Mouse (Mus musculus): ENCODE measurements around the gene Rps3. TPM values are rescaled to one million over a fixed set of nuclear protein-coding genes. Genes with fewer than 3 reads are reported as not detected.

Rps3 gene
- 821 and 869 TPM in 2 replicates for polyA plus RNA-seq (2014; fragmentation: Nextera tagmentation; extraction: Ambion mirVana)

DNA sequence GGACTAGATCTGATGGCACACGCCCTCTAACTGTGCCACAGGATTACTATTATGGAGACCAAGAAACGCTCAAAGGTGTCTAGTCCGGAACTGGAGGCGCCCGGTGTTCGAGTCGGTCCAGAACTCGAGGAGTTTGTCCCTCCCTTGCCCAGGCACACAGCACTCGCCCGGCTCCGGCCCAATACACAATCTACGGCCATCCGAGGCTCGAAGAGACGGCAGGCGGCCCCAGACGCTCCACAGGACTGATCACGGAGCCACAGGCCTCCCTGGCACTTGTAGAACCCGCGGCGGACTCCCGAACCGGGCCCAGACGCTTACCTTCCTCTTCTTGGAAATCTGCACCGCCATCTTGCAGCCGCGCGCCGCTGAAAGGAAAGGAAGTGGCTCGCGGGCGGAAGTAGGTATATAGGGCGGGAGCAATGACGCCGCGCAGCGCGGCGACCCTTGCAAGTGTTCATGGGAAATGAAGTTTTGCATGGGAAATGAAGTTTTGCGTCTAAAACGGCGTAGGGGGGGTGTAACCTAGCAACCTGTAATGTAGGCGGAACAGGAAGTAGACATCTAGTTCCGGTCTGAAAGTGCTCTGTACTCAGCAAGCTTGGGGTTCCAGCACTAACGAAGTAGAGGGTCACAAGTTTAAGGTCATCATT is at the start of gene Rps3:
Gene Rps3, minus strand, starts transcription at position 468 of the 653 bp plus-strand sequence.
- peak within 1 kb of the TSS; percentile 91 for H3K4me2 ChIP-seq (ENCODE audit: low read depth, low read length)
- H3K36me3 ChIP-seq (replicated peaks; ENCODE audit: control insufficient read depth, insufficient read depth, low read depth, low read length), result peaks cover 27% of the 10 kb centered on the region

GRCm38 (mm10) chr7:99532526-99532925 is 49.0 kb upstream of the Rps3 start:
- WGBS, result 86% methylated on average over 4 of the region's 4 CpGs
- Histone ChIP-seq H3K9me3 (replicated peaks; ENCODE audit: control insufficient read depth, low read length) (no peaks in the 10 kb centered on the region), H3K4me1 (ENCODE audit: control insufficient read depth, insufficient read depth, low read length) (peaks cover 6% of the 10 kb centered on the region; the same call in 1 of the 2 replicates), H3K4me2 (ENCODE audit: low read depth, low read length) (no peak overlapping the region), H3K36me3 (replicated peaks; ENCODE audit: control insufficient read depth, insufficient read depth, low read depth, low read length) (no peaks in the 10 kb centered on the region), H3K4me3 (ENCODE audit: low read depth, low read length) (no peak overlapping the region), H3K27ac (replicated peaks; ENCODE audit: low read depth, low read length) (no peak overlapping the region), H3K9ac (replicated peaks; ENCODE audit: low read length) (no peak overlapping the region), H3K27me3 (ENCODE audit: control insufficient read depth, insufficient read depth, low read length) (no peaks in the 10 kb centered on the region)
- no peak for ATAC-seq (replicated peaks; ENCODE audit: insufficient number of reproducible peaks, low FRiP score, low TSS enrichment, low read depth)
- no peak for DNase-seq (ENCODE audit: low spot score)

More for the DNA sequence above, at the start of gene Rps3:
- Histone ChIP-seq H3K27me3 (ENCODE audit: control insufficient read depth, insufficient read depth, low read length) (no peaks in the 10 kb centered on the region), H3K9me3 (replicated peaks; ENCODE audit: control insufficient read depth, low read length) (no peaks in the 10 kb centered on the region), H3K4me1 (ENCODE audit: control insufficient read depth, insufficient read depth, low read length) (peaks cover 6% of the 10 kb centered on the region), H3K27ac (replicated peaks; ENCODE audit: low read depth, low read length) (peak within 1 kb of the TSS; percentile 66), H3K4me3 (ENCODE audit: low read depth, low read length) (peak within 1 kb of the TSS; percentile 69), H3K9ac (replicated peaks; ENCODE audit: low read length) (peak within 1 kb of the TSS; percentile 84)
- DNase-seq (ENCODE audit: low spot score) (peak; percentile 98), ATAC-seq (replicated peaks; ENCODE audit: insufficient number of reproducible peaks, low FRiP score, low TSS enrichment, low read depth) (peak; percentile 93)
- under 1% methylated on average over 45 of the region's 45 CpGs for WGBS

DNA sequence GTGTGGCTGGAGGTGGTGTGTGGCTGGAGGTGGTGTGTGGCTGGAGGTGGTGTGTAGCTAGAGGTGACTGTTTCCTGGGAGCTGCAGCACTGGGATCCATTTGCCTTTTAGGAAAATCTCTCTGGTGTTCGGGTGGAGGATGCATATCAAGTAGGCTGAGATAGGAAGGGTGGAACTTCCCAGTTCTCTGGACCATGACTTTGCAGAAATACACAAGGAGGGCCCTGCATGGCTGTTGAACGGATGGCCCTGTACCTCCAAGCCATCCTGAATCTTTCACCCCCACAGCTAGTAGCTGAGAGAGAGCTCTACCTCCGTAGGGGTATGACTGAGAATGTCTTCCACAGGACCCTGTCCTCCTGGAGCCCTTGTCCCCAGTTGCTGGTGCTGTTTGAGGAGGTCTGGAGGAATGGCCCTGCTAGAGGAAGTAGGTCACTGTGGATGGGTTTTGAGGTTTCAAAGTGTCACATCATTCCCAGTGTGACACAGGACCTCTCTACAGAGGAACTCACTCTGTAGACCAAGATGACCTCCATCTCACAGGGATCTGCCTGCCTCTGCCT is 48.0 kb upstream of the Rps3 start:
- WGBS, result 89% methylated on average over 3 of the region's 3 CpGs
- no peak overlapping the region for H3K27ac ChIP-seq (replicated peaks; ENCODE audit: low read depth, low read length)
- ATAC-seq (replicated peaks; ENCODE audit: insufficient number of reproducible peaks, low FRiP score, low TSS enrichment, low read depth), result no peak

DNA sequence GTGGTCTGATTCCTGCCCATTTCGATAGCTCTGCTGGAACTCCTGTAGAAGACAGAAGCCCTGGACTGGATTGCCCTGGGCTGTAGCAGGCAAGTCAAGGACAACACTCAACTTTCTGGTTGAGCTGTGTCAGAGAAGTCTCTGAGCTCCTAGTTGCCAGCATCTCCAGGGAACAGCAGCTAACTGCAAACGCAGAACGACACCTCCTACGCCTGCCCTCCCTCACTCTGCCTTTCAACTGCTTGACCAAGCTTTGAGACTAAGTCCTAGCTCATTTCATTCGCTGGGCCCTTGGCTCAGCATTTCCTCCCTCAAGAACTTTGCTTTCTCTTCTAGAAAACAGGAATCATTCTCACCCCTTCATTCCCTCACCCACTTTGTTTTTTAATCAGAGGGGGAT is 45.9 kb upstream of the Rps3 start:
- Histone ChIP-seq H3K9me3 (replicated peaks; ENCODE audit: control insufficient read depth, low read length) (no peaks in the 10 kb centered on the region), H3K27me3 (ENCODE audit: control insufficient read depth, insufficient read depth, low read length) (no peaks in the 10 kb centered on the region), H3K4me1 (ENCODE audit: control insufficient read depth, insufficient read depth, low read length) (no peaks in the 10 kb centered on the region), H3K4me3 (ENCODE audit: low read depth, low read length) (no peak overlapping the region), H3K9ac (replicated peaks; ENCODE audit: low read length) (no peak overlapping the region), H3K36me3 (replicated peaks; ENCODE audit: control insufficient read depth, insufficient read depth, low read depth, low read length) (no peaks in the 10 kb centered on the region), H3K4me2 (ENCODE audit: low read depth, low read length) (no peak overlapping the region), H3K27ac (replicated peaks; ENCODE audit: low read depth, low read length) (no peak overlapping the region)
- DNase-seq (ENCODE audit: low spot score), result no peak
- no peak for ATAC-seq (replicated peaks; ENCODE audit: insufficient number of reproducible peaks, low FRiP score, low TSS enrichment, low read depth)
- 52% methylated on average over 5 of the region's 5 CpGs for WGBS

More for the DNA sequence above, 48.0 kb upstream of the Rps3 start:
- no peaks in the 10 kb centered on the region for H3K36me3 ChIP-seq (replicated peaks; ENCODE audit: control insufficient read depth, insufficient read depth, low read depth, low read length)
- no peak overlapping the region for H3K9ac ChIP-seq (replicated peaks; ENCODE audit: low read length)
- H3K4me3 ChIP-seq (ENCODE audit: low read depth, low read length), result no peak overlapping the region
- H3K4me1 ChIP-seq (ENCODE audit: control insufficient read depth, insufficient read depth, low read length), result peaks cover 6% of the 10 kb centered on the region; the same call in 1 of the 2 replicates
- no peak for DNase-seq (ENCODE audit: low spot score)
- H3K4me2 ChIP-seq (ENCODE audit: low read depth, low read length), result no peak overlapping the region
- no peaks in the 10 kb centered on the region for H3K27me3 ChIP-seq (ENCODE audit: control insufficient read depth, insufficient read depth, low read length)
- no peaks in the 10 kb centered on the region for H3K9me3 ChIP-seq (replicated peaks; ENCODE audit: control insufficient read depth, low read length)

DNA sequence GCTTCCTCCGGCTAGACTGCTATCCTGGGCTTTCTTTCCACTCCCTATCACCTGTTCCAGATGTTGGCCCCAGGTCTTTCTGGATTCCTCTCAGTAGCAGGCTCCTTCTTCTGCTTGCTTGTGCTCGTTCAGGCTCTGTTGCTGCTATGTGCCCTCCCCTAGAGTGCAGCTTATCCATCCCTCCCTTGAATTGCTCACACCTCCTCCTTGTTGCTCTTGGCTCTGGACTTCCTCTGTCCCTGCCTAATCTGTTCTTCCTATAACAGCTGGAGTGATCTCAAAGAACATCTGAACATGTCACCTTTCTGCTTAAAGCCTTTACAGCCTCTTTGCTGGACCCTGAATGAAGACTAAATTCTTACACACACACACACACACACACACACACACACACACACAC is 45.0 kb upstream of the Rps3 start:
- DNase-seq (ENCODE audit: low spot score) (no peak), ATAC-seq (replicated peaks; ENCODE audit: insufficient number of reproducible peaks, low FRiP score, low TSS enrichment, low read depth) (no peak)
- Histone ChIP-seq H3K36me3 (replicated peaks; ENCODE audit: control insufficient read depth, insufficient read depth, low read depth, low read length) (no peaks in the 10 kb centered on the region), H3K4me1 (ENCODE audit: control insufficient read depth, insufficient read depth, low read length) (no peaks in the 10 kb centered on the region), H3K9me3 (replicated peaks; ENCODE audit: control insufficient read depth, low read length) (no peaks in the 10 kb centered on the region), H3K27ac (replicated peaks; ENCODE audit: low read depth, low read length) (no peak overlapping the region), H3K4me2 (ENCODE audit: low read depth, low read length) (no peak overlapping the region), H3K4me3 (ENCODE audit: low read depth, low read length) (no peak overlapping the region), H3K9ac (replicated peaks; ENCODE audit: low read length) (no peak overlapping the region), H3K27me3 (ENCODE audit: control insufficient read depth, insufficient read depth, low read length) (no peaks in the 10 kb centered on the region)
- 45% methylated on average over 2 of the region's 2 CpGs for WGBS

DNA sequence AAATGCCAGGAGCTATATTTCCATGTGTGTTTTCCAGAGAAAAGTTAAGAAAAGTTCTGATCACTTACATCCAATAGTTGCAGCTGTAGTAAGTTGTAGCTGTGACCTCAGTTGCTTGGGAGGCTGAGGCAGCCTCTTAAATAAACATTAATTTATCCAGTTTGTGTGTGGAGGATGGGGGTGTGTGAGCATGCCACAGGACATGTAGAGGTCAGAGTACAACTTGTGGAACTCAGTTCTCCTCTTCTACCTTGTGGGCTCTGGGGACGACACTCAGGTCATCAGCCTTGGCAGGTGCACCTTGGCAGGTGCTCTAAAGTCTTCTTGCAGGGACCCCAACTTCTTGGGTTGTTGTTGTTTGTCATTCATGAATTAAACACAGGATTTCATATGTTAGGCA is 40.3 kb upstream of the Rps3 start:
- Histone ChIP-seq H3K9me3 (replicated peaks; ENCODE audit: control insufficient read depth, low read length) (no peaks in the 10 kb centered on the region), H3K27ac (replicated peaks; ENCODE audit: low read depth, low read length) (no peak overlapping the region), H3K27me3 (ENCODE audit: control insufficient read depth, insufficient read depth, low read length) (no peaks in the 10 kb centered on the region), H3K4me1 (ENCODE audit: control insufficient read depth, insufficient read depth, low read length) (no peaks in the 10 kb centered on the region), H3K9ac (replicated peaks; ENCODE audit: low read length) (no peak overlapping the region), H3K36me3 (replicated peaks; ENCODE audit: control insufficient read depth, insufficient read depth, low read depth, low read length) (no peaks in the 10 kb centered on the region), H3K4me3 (ENCODE audit: low read depth, low read length) (no peak overlapping the region), H3K4me2 (ENCODE audit: low read depth, low read length) (no peak overlapping the region)
- WGBS, result 79% methylated on average over 1 of the region's 1 CpGs
- no peak for DNase-seq (ENCODE audit: low spot score)
- no peak for ATAC-seq (replicated peaks; ENCODE audit: insufficient number of reproducible peaks, low FRiP score, low TSS enrichment, low read depth)

- Histone ChIP-seq H3K27me3 (ENCODE audit: control insufficient read depth, insufficient read depth, low read length) (no peaks in the 10 kb centered on the region), H3K36me3 (replicated peaks; ENCODE audit: control insufficient read depth, insufficient read depth, low read depth, low read length) (no peaks in the 10 kb centered on the region), H3K27ac (replicated peaks; ENCODE audit: low read depth, low read length) (no peak overlapping the region), H3K9me3 (replicated peaks; ENCODE audit: control insufficient read depth, low read length) (no peaks in the 10 kb centered on the region), H3K9ac (replicated peaks; ENCODE audit: low read length) (no peak overlapping the region), H3K4me3 (ENCODE audit: low read depth, low read length) (no peak overlapping the region), H3K4me2 (ENCODE audit: low read depth, low read length) (no peak overlapping the region), H3K4me1 (ENCODE audit: control insufficient read depth, insufficient read depth, low read length) (no peaks in the 10 kb centered on the region)
- no peak for DNase-seq (ENCODE audit: low spot score)
- WGBS, result 81% methylated on average over 8 of the region's 8 CpGs
- no peak for ATAC-seq (replicated peaks; ENCODE audit: insufficient number of reproducible peaks, low FRiP score, low TSS enrichment, low read depth)
These were observed 39.6 kb upstream of the Rps3 start for GRCm38 (mm10) chr7:99523121-99523520.

DNA sequence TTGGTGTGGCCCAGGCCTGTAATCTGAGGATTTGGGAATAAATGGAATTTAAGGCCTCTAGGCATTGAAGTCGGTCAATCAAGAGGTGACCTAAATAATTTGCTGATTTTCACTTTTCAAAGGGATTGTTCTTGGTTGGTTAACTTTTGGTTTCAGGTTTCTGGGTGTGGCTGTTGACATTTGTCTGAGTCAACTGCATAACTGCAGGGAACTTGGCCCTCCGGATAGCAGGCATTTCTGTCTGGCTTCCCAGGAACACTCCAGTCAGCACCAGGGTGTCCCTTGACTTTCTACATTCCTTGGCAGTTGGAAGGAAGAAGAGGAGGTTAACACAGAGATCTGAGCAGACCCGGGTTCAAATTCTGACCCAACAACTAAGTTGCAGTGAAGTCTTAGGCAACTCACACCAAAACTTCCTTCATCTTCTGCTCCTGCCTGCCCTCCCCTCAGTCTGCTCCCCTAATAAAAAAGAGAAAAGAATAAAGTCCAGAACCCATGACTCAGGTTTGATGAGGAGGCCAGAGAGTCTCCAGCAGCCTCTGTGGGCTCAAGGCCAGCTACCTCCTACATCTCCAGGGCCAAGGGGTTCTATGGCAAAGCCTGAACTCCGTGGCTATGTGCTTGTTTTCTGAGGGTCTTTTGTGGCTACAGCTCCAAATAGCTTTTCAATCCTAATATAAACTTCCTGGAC is 35.6 kb upstream of the Rps3 start:
- H3K4me2 ChIP-seq (ENCODE audit: low read depth, low read length), result no peak overlapping the region
- H3K27ac ChIP-seq (replicated peaks; ENCODE audit: low read depth, low read length), result no peak overlapping the region
- WGBS, result 59% methylated on average over 4 of the region's 4 CpGs
- H3K4me1 ChIP-seq (ENCODE audit: control insufficient read depth, insufficient read depth, low read length), result no peaks in the 10 kb centered on the region
- DNase-seq (ENCODE audit: low spot score) (no peak), ATAC-seq (replicated peaks; ENCODE audit: insufficient number of reproducible peaks, low FRiP score, low TSS enrichment, low read depth) (no peak)
- no peaks in the 10 kb centered on the region for H3K27me3 ChIP-seq (ENCODE audit: control insufficient read depth, insufficient read depth, low read length)
- no peaks in the 10 kb centered on the region for H3K9me3 ChIP-seq (replicated peaks; ENCODE audit: control insufficient read depth, low read length)
- no peak overlapping the region for H3K9ac ChIP-seq (replicated peaks; ENCODE audit: low read length)
- H3K4me3 ChIP-seq (ENCODE audit: low read depth, low read length), result no peak overlapping the region
- H3K36me3 ChIP-seq (replicated peaks; ENCODE audit: control insufficient read depth, insufficient read depth, low read depth, low read length), result no peaks in the 10 kb centered on the region
